Mouse (Mus musculus) hindbrain, embryonic 16.5 days (tissue): ENCODE measurements around the gene Celf2. TPM values are rescaled to one million over a fixed set of nuclear protein-coding genes. Genes with fewer than 3 reads are reported as not detected.
"Not testable (repeated sequence)": the region's sequence is repeated elsewhere in the genome, so short reads cannot be mapped to it uniquely, and the experiment has no call there.

Experiments
- ATAC-seq: fragments of 200-750 bp; cut with Nextera tagmentation; 2 replicates; pipeline ENCODE4 v1.8.0; 2017; ENCODE audit warnings: moderate TSS enrichment, moderate library complexity
- H3K27ac ChIP-seq: fragments of 300-500 bp; sonication (generic); 2 replicates; pipeline ENCODE4 v1.5.1; 2014; ENCODE audit warnings: low read depth, mild to moderate bottlenecking, control low read depth, low read length, moderate library complexity
- H3K27me3 ChIP-seq: fragments of 300-500 bp; sonication (generic); replicated peaks from 2 replicates; pipeline ENCODE4 v1.6.1; 2014; ENCODE audit warnings: low read length; ENCODE audit not compliant: control insufficient read depth, insufficient read depth
- H3K36me3 ChIP-seq: fragments of 300-500 bp; sonication (generic); 2 replicates; pipeline ENCODE4 v1.6.1; 2014; ENCODE audit warnings: mild to moderate bottlenecking, low read length, moderate library complexity, mixed read lengths; ENCODE audit not compliant: control insufficient read depth, insufficient read depth
- H3K4me1 ChIP-seq: fragments of 300-500 bp; sonication (generic); 2 replicates; pipeline ENCODE4 v1.6.1; 2014; ENCODE audit warnings: low read depth, low read length; ENCODE audit not compliant: control insufficient read depth, insufficient read depth
- H3K4me2 ChIP-seq: fragments of 300-500 bp; sonication (generic); 2 replicates; pipeline ENCODE4 v1.6.1; 2014; ENCODE audit warnings: mild to moderate bottlenecking, low read length, control low read depth, moderate library complexity
- H3K4me3 ChIP-seq: fragments of 300-500 bp; sonication (generic); 2 replicates; pipeline ENCODE4 v1.5.1; 2014; ENCODE audit warnings: mild to moderate bottlenecking, low read length, control low read depth, moderate library complexity
- H3K9ac ChIP-seq: fragments of 300-500 bp; sonication (generic); 2 replicates; pipeline ENCODE4 v1.6.1; 2014; ENCODE audit warnings: low read depth, mild to moderate bottlenecking, control low read depth, low read length, moderate library complexity
- H3K9me3 ChIP-seq: fragments of 300-500 bp; sonication (generic); 2 replicates; pipeline ENCODE4 v1.6.1; 2014; ENCODE audit warnings: mild to moderate bottlenecking, low read length, moderate library complexity; ENCODE audit not compliant: control insufficient read depth
- WGBS: fragments of 180-500 bp; shearing (Covaris S2); extraction: QIAGEN DNeasy Blood & Tissue Kit; methylation state at CpG from one replicate; pipeline ENCODE4 v1.1.7; 2014; 5-methylcytosine and 5-hydroxymethylcytosine counted together
- polyA plus RNA-seq: library from polyadenylated mRNA; unstranded; fragments of >200 nt; fragmentation: Nextera tagmentation; extraction: Ambion mirVana; gene quantifications from 2 replicates; pipeline ENCODE4 v1.2.1, GENCODE M21; 2015

Celf2 gene
- 130 and 134 TPM in 2 replicates for polyA plus RNA-seq

DNA sequence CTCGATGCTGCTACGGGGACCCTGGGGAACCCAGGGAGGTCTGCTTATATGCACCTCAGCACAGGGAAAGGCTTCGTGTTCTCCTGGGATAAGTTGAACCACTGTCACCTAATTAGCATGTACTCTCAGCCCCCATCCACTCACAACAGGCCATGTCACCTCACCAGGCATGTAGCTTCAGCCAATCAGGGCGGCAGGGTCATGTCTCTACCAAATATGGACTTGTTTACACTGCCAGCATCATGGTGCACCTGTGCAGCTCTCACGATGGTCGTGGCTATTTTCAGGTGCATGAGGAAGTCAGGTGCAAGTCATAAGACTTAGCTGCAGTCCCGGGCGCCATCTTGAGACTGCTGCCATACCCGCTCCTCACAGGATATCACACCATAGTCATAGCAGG lies at the start of gene Celf2:
Gene Celf2, minus strand, starts transcription at position 101 of the 400 bp plus-strand sequence.
- H3K9me3 ChIP-seq, H3K4me1 ChIP-seq, H3K4me3 ChIP-seq, H3K4me2 ChIP-seq, H3K27me3 ChIP-seq, H3K9ac ChIP-seq, H3K27ac ChIP-seq, ATAC-seq, H3K36me3 ChIP-seq: not testable (repeated sequence)
- WGBS, result 92% methylated on average over 9 of the region's 9 CpGs

DNA sequence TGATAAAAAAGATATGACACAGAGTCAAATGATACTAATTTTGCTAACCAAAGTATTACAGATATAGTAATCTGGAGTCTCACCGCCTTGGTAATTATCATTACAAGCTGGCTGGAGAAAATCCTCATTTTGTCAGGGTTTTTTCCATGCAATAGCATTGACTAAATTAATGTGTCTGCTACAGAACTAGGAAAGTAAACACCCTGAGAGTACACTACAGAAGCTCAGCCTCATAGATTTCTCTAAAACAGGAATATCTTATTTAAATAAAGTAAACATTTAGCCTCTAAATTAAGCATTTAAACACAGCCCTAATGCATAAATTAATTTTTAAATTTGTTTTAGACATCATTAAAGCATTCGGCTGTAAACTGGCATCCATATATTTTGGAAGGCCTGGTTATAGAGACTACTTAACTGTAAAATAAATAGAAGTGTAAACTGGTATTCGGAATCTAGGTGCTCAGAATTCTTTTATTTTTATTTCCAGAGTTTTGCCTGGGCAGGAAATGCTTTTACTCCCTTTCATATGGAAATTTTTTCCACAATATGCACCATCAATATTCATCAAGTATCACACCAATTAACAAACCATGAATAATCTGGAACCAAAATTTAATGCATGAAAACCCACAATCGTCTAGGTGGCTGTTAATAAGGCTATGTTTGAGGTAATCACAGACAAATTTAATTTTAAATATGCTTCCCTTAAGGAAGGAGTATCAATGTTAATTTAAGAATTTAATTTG lies 46.0 kb upstream of the Celf2 start:
- WGBS, result 48% methylated on average over 4 of the region's 4 CpGs
- no peak for ATAC-seq

DNA sequence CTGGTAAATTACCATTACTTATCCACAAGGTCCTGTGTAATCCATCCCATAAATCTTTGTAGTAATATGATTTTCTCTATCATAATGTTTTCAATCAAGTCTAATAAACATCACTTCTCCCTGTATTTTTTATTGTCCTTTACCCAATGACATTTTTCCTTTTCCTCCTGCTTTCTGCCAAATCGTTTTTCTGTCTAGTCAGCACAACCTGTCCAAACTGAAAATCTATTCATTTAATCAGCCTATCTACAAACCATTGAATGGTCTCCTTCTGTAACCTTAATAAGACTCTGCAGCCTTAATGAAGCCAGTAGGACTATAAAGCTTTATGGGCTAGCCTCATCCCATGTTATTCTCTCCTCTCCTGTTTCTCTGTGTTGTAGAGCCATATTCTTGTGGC lies 45.2 kb upstream of the Celf2 start:
- no peaks in the 10 kb centered on the region for H3K27me3 ChIP-seq
- no peak overlapping the region for H3K9ac ChIP-seq
- ATAC-seq, result no peak
- WGBS, result 68% methylated on average over 1 of the region's 1 CpGs
- H3K27ac ChIP-seq, result no peak overlapping the region
- H3K4me1 ChIP-seq, result no peaks in the 10 kb centered on the region
- H3K9me3 ChIP-seq, result no peaks in the 10 kb centered on the region
- no peak overlapping the region for H3K4me2 ChIP-seq
- H3K4me3 ChIP-seq, result no peak overlapping the region
- no peaks in the 10 kb centered on the region for H3K36me3 ChIP-seq

More for the DNA sequence above, 46.0 kb upstream of the Celf2 start:
- H3K36me3 ChIP-seq, result no peaks in the 10 kb centered on the region
- no peak overlapping the region for H3K4me3 ChIP-seq
- H3K4me1 ChIP-seq, result no peaks in the 10 kb centered on the region
- no peaks in the 10 kb centered on the region for H3K27me3 ChIP-seq
- no peak overlapping the region for H3K27ac ChIP-seq
- no peak overlapping the region for H3K4me2 ChIP-seq
- H3K9me3 ChIP-seq, result no peaks in the 10 kb centered on the region
- H3K9ac ChIP-seq, result no peak overlapping the region

DNA sequence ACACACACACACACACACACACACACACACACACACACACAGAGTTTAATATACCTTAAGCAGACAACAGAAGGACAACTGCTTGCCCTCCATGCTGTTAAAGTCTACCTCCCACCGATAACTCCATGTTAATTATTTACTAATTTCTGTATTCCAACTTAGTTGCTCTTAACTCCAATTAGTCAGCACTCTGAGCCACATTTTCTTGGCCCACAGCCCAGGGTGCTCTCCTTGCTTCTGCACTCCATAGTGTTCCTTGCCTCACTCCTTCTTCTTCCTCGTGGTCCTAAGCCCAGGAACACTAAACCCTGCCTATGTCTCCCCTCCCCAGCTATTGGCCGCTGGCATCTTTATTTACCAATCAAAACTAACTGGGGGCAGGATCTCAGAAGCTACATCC lies 43.5 kb upstream of the Celf2 start:
- H3K4me3 ChIP-seq, result no peak overlapping the region
- H3K4me1 ChIP-seq, result no peaks in the 10 kb centered on the region
- H3K9ac ChIP-seq, result no peak overlapping the region
- no peak overlapping the region for H3K4me2 ChIP-seq
- H3K27ac ChIP-seq, result no peak overlapping the region
- H3K36me3 ChIP-seq, result no peaks in the 10 kb centered on the region
- ATAC-seq, result no peak
- no peaks in the 10 kb centered on the region for H3K9me3 ChIP-seq
- no peaks in the 10 kb centered on the region for H3K27me3 ChIP-seq
- WGBS, result 85% methylated on average over 3 of the region's 3 CpGs

DNA sequence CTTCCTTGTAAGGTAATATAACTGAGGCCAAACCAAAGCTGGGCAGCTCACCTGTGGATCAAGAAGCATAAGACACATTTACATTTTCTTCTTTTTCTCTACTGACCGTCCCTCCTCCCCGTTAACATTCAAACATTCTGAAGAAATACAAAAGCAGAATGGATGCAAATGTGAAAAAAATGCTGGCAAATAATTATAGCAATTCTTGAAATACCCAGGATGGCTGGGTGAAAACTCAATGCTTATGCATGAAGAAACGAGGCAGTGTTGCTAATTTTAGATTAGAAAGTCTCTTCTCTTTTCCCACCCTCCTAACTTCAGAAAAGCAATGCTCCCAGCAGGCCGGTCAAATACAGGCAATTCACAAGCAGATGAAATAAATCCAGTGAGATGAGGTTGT lies 39.5 kb upstream of the Celf2 start:
- H3K4me2 ChIP-seq, result no peak overlapping the region
- H3K4me3 ChIP-seq, result no peak overlapping the region
- H3K4me1 ChIP-seq, result no peaks in the 10 kb centered on the region
- no peaks in the 10 kb centered on the region for H3K36me3 ChIP-seq
- ATAC-seq, result no peak
- 79% methylated on average over 4 of the region's 4 CpGs for WGBS
- no peaks in the 10 kb centered on the region for H3K27me3 ChIP-seq
- no peaks in the 10 kb centered on the region for H3K9me3 ChIP-seq
- no peak overlapping the region for H3K27ac ChIP-seq
- no peak overlapping the region for H3K9ac ChIP-seq

DNA sequence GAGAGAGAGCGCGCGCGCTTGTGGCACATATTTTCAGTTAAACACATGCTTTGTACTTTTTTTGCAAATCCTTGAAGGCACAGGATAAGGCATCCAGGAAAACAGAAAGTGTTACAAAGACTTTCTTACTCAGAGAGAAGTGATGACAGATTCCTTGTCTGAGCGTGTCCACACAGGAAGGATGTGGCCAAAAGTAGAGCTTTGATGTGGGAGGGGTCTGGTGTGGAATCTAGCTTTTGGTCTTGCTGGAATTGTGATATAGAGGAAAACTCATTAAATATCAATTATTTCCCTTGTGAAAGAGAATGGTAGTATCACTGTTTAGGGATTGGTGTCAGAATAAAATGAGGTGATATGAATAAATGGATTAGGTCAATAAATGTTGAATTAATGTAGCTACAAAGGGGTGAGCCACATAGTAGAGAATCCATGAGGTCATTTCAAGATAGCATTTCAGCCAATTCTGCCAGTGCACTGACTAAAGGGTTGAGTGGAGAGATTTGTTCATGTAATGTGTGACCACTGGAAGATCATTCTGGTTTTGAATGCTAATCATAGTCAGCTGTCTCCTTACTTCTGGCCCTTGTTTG lies 25.3 kb upstream of the Celf2 start:
- no peak for ATAC-seq
- Histone ChIP-seq H3K4me2 (no peak overlapping the region), H3K9me3 (no peaks in the 10 kb centered on the region), H3K36me3 (no peaks in the 10 kb centered on the region), H3K4me3 (no peak overlapping the region), H3K4me1 (peaks cover 6% of the 10 kb centered on the region), H3K27ac (no peak overlapping the region), H3K9ac (no peak overlapping the region), H3K27me3 (no peaks in the 10 kb centered on the region)
- WGBS, result 94% methylated on average over 5 of the region's 5 CpGs

DNA sequence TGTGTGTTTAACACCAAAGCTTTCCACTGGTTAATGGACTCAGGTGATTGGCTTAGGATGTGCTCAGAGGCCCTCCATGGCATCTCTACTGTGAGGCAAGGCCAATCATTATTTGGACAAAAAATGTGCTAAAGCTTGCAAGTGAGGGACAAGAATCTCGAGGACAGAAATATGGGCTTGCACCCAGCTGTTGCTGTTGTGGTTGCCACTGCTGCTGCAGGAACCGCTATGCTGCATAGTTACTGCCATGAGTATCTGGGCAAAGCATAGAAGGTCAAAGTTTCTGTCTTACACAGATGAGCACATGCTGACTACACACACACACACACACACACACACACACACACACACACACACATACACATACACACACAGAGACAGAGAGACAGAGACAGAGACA lies 24.8 kb upstream of the Celf2 start:
- Histone ChIP-seq H3K4me3 (no peak overlapping the region), H3K27me3 (no peaks in the 10 kb centered on the region), H3K36me3 (no peaks in the 10 kb centered on the region), H3K9me3 (no peaks in the 10 kb centered on the region), H3K9ac (no peak overlapping the region), H3K4me2 (no peak overlapping the region), H3K27ac (no peak overlapping the region), H3K4me1 (peaks cover 7% of the 10 kb centered on the region)
- ATAC-seq, result no peak
- WGBS, result 82% methylated on average over 2 of the region's 2 CpGs

DNA sequence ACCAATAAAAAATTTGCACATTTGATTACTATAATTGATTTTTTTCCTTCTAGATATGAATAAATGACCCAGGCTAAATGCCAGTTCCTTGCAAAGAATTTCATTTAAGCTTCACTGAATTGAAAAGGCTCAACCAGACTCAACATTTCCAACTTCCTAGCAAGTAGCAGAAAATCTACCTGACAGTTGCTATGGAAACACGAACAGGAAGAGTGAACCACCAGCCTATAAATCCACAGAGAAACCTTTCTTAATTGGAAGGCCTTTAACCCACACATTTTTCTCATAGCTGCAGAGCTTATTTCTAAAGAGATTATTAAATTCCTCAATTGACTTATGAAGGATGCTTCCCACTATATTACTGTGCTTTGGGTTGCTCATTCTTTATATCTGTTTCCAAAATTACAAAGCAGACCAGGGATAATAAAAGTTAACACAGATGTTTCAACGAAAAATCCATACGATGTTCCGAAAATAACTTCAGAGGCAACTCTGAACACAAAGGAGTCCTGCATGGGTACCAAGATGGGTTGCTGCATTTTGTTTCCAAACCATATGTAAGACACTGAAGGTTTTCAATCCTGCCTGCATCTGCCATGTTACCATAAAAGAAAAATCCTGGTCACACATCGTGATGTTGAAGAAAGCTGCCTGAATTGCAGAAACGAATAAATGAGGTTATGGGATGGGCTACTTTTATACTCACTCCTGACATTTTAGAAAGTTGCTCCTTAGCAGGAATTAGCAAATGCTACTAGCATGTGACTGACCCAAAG lies 22.0 kb upstream of the Celf2 start:
- Histone ChIP-seq H3K9ac (no peak overlapping the region), H3K27me3 (no peaks in the 10 kb centered on the region), H3K4me2 (no peak overlapping the region), H3K4me3 (no peak overlapping the region), H3K27ac (peak overlapping the region; percentile 44), H3K9me3 (no peaks in the 10 kb centered on the region), H3K4me1 (peaks cover 7% of the 10 kb centered on the region), H3K36me3 (no peaks in the 10 kb centered on the region)
- ATAC-seq, result peak; percentile 76
- WGBS, result 62% methylated on average over 6 of the region's 6 CpGs
